In the genomic region with DNA sequence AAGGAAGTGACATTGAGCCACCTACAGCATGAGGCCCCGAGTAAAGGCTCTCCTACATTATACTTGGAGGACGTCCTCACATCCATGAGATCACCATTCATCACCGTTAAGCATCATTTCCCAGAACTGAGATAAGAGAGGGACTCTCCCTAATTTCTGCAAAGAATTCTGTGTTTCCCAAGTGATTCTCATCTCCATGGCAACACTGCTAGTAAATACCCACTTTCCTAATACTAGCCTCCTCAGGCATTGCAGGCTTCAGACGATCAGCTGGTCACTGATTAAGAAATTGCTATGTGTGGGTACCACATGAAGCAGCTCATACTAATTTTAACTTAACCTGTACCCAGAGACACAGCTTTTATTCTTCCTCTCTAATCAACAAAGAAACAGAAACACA, we compare ENCODE assay signal across 21 mouse cellular contexts. TPM values are rescaled to one million over a fixed set of nuclear protein-coding genes. Genes with fewer than 3 reads are reported as not detected.
DNase-seq lines count a peak whose midpoint lies in the region; ATAC-seq and TF ChIP-seq lines count a peak whose summit lies in the region.
"Had no signal": no experiment of that assay in that cellular context is flagged by ENCODE, and none has a peak within 500 bp of the region (broad histone marks: within the 10 kb centered on the region; RNA-seq: fewer than 3 reads in every experiment).

No protein-coding gene starts in this region.

- no peaks in the 10 kb centered on the region for H3K36me3 ChIP-seq in forebrain, embryonic 15.5 days
- H3K36me3 ChIP-seq in forebrain, embryonic 16.5 days (ENCODE audit: control insufficient read depth, insufficient read depth): no peaks in the 10 kb centered on the region
- no peaks in the 10 kb centered on the region for H3K36me3 ChIP-seq in hindbrain, postnatal 0 days (ENCODE audit: insufficient read depth, low read length)
- H3K36me3 ChIP-seq in hindbrain, embryonic 13.5 days: no peaks in the 10 kb centered on the region
- H3K36me3 ChIP-seq: intestine, embryonic 15.5 days; liver, embryonic 13.5 days; neural tube, embryonic 13.5 days had no signal

- 0 out of 2 replicates have a peak, but pooled peaks have one; percentile 36 for ATAC-seq in forebrain, embryonic 15.5 days (replicated peaks)
- no peak for ATAC-seq in forebrain, embryonic 16.5 days
- ATAC-seq in hindbrain, postnatal 0 days: peak; percentile 28; the same call in 1 of the 2 replicates
- ATAC-seq in hindbrain, embryonic 13.5 days (ENCODE audit: low FRiP score): no peak
- ATAC-seq: forebrain, embryonic 13.5 days; intestine, embryonic 15.5 days; Patski had no signal

- H3K9me3 ChIP-seq in forebrain, embryonic 15.5 days: no peaks in the 10 kb centered on the region
- H3K9me3 ChIP-seq in forebrain, embryonic 16.5 days (ENCODE audit: control insufficient read depth, low read length): no peaks in the 10 kb centered on the region
- H3K9me3 ChIP-seq in hindbrain, postnatal 0 days (ENCODE audit: low read length): no peaks in the 10 kb centered on the region
- no peaks in the 10 kb centered on the region for H3K9me3 ChIP-seq in hindbrain, embryonic 13.5 days
- H3K9me3 ChIP-seq: forebrain, embryonic 13.5 days; intestine, embryonic 15.5 days; liver, embryonic 13.5 days; neural tube, embryonic 13.5 days had no signal

- no peak for TF ChIP-seq CTCF in hindbrain, postnatal 0 days (IDR thresholded peaks at IDR 0.05; ENCODE audit: low read depth)

- no peak for DNase-seq in hindbrain, postnatal 0 days (ENCODE audit: low spot score)
- DNase-seq in testis, postnatal 10 days (ENCODE audit: low spot score): peak; percentile 5
- no peak for DNase-seq in testis, postnatal 14 days (ENCODE audit: low spot score)
- DNase-seq in ovary, adult 18-20 months (ENCODE audit: low spot score): no peak
- DNase-seq: cerebellum, adult 11-12 months; cerebellum, postnatal 10 days; gastrocnemius, postnatal 14 days; kidney, adult 8-10 months; kidney, postnatal 10 days; liver, embryonic 13.5 days; lung, embryonic 14.5 days had no signal

- H3K9ac ChIP-seq in forebrain, embryonic 15.5 days (replicated peaks): no peak overlapping the region
- H3K9ac ChIP-seq in forebrain, embryonic 16.5 days (replicated peaks; ENCODE audit: low read depth, low read length): no peak overlapping the region
- H3K9ac ChIP-seq in hindbrain, postnatal 0 days (replicated peaks; ENCODE audit: low read length): no peak overlapping the region
- no peak overlapping the region for H3K9ac ChIP-seq in hindbrain, embryonic 13.5 days
- H3K9ac ChIP-seq: forebrain, embryonic 13.5 days; intestine, embryonic 15.5 days; liver, embryonic 13.5 days; lung, embryonic 14.5 days; neural tube, embryonic 13.5 days had no signal

- no peak overlapping the region for H3K4me3 ChIP-seq in forebrain, embryonic 15.5 days
- no peak overlapping the region for H3K4me3 ChIP-seq in forebrain, embryonic 16.5 days (replicated peaks; ENCODE audit: low read length)
- no peak overlapping the region for H3K4me3 ChIP-seq in hindbrain, postnatal 0 days (ENCODE audit: low read length)
- no peak overlapping the region for H3K4me3 ChIP-seq in hindbrain, embryonic 13.5 days
- H3K4me3 ChIP-seq: forebrain, embryonic 13.5 days; intestine, embryonic 15.5 days; left cerebral cortex, adult 2 months; liver, embryonic 13.5 days; myocyte; neural tube, embryonic 13.5 days had no signal

- no peaks in the 10 kb centered on the region for H3K27me3 ChIP-seq in forebrain, embryonic 15.5 days
- no peaks in the 10 kb centered on the region for H3K27me3 ChIP-seq in forebrain, embryonic 16.5 days (replicated peaks; ENCODE audit: control insufficient read depth, insufficient read depth, low read length)
- no peaks in the 10 kb centered on the region for H3K27me3 ChIP-seq in hindbrain, postnatal 0 days (ENCODE audit: insufficient read depth, low read length)
- H3K27me3 ChIP-seq in hindbrain, embryonic 13.5 days: no peaks in the 10 kb centered on the region
- H3K27me3 ChIP-seq: forebrain, embryonic 13.5 days; intestine, embryonic 15.5 days; liver, embryonic 13.5 days; neural tube, embryonic 13.5 days; Patski had no signal

- WGBS in forebrain, embryonic 15.5 days: 58% methylated on average over 4 of the region's 4 CpGs
- 61% methylated on average over 4 of the region's 4 CpGs for WGBS in forebrain, embryonic 16.5 days
- 57% methylated on average over 4 of the region's 4 CpGs for WGBS in hindbrain, postnatal 0 days
- 64% methylated on average over 4 of the region's 4 CpGs for WGBS in hindbrain, embryonic 13.5 days

- no peak overlapping the region for H3K27ac ChIP-seq in forebrain, embryonic 15.5 days (replicated peaks)
- no peak overlapping the region for H3K27ac ChIP-seq in forebrain, embryonic 16.5 days (ENCODE audit: low read length)
- H3K27ac ChIP-seq in hindbrain, postnatal 0 days: no peak overlapping the region
- no peak overlapping the region for H3K27ac ChIP-seq in hindbrain, embryonic 13.5 days
- H3K27ac ChIP-seq: forebrain, embryonic 13.5 days; intestine, embryonic 15.5 days; left cerebral cortex, adult 2 months; liver, embryonic 13.5 days; macrophage; neural tube, embryonic 13.5 days had no signal

- H3K4me1 ChIP-seq in forebrain, embryonic 15.5 days: no peaks in the 10 kb centered on the region
- no peaks in the 10 kb centered on the region for H3K4me1 ChIP-seq in forebrain, embryonic 16.5 days (replicated peaks; ENCODE audit: control insufficient read depth, insufficient read depth, low read length)
- H3K4me1 ChIP-seq in hindbrain, postnatal 0 days (ENCODE audit: insufficient read depth, low read length): no peaks in the 10 kb centered on the region
- H3K4me1 ChIP-seq in hindbrain, embryonic 13.5 days (replicated peaks): 0 out of 2 replicates have a peak, but pooled peaks cover 13% of the 10 kb centered on the region
- H3K4me1 ChIP-seq: intestine, embryonic 15.5 days; liver, embryonic 13.5 days had no signal

- H3K4me2 ChIP-seq in forebrain, embryonic 15.5 days (replicated peaks): no peak overlapping the region
- H3K4me2 ChIP-seq in forebrain, embryonic 16.5 days (ENCODE audit: low read length): no peak overlapping the region
- H3K4me2 ChIP-seq in hindbrain, postnatal 0 days (ENCODE audit: low read depth, low read length): no peak overlapping the region
- no peak overlapping the region for H3K4me2 ChIP-seq in hindbrain, embryonic 13.5 days
- H3K4me2 ChIP-seq: forebrain, embryonic 13.5 days; intestine, embryonic 15.5 days; liver, embryonic 13.5 days; lung, embryonic 14.5 days; neural tube, embryonic 13.5 days had no signal

RNA-seq across cellular contexts. Expression of a gene that starts 46.7 kb away (rescaled TPM):
- 39.8 TPM in 2 replicates for polyA plus RNA-seq in forebrain, embryonic 15.5 days (2015; fragmentation: Nextera tagmentation; extraction: Ambion mirVana)
- 37.8 and 47.8 TPM in 2 replicates for polyA plus RNA-seq in forebrain, embryonic 16.5 days (2015; fragmentation: Nextera tagmentation; extraction: Ambion mirVana)
- 21.5 and 22.6 TPM in 2 replicates for total RNA-seq in hindbrain, postnatal 0 days (2014; rRNA removed)
- 46.8 and 48.3 TPM in 2 replicates for polyA plus RNA-seq in hindbrain, postnatal 0 days (2015; fragmentation: Nextera tagmentation; extraction: Ambion mirVana)
- polyA plus RNA-seq in hindbrain, embryonic 13.5 days (2015; fragmentation: Nextera tagmentation; extraction: Ambion mirVana): 39.2 and 45.3 TPM in 2 replicates

Comparison
In these comparisons a context has a peak if more than half of its experiments do, and no peak if none do; other contexts are left out.
1. ATAC-seq: peak in forebrain, embryonic 15.5 days (single experiment) and hindbrain, postnatal 0 days (single experiment); none in forebrain, embryonic 16.5 days (single experiment) and hindbrain, embryonic 13.5 days (single experiment).